Mouse (Mus musculus) left cerebral cortex, postnatal 36 days (tissue): Measurements from ENCODE around the gene Snrpb. TPM values are rescaled to one million over a fixed set of nuclear protein-coding genes. Genes with fewer than 3 reads are reported as not detected.

Experiments
- DNase-seq, 2 experiments: peaks; one replicate each; pipeline ENCODE4 v3.0.0; 2021 to 2022; ENCODE audit warnings: low spot score in 2 of 2, mixed read lengths in 1 of 2
- intact Hi-C: fragments of 180-260 bp; cut with DNase I; formaldehyde crosslinking; loops from one replicate; pipeline ENCODE4 v1.15.1; 2025
- total RNA-seq, 2 experiments: library from RNA; stranded (reverse); gene quantifications; 2 replicates each; pipeline ENCODE4 v1.2.3; 2021

The Snrpb gene
- total RNA-seq, 2 experiments from 2014 or later: 97.8 to 108 TPM

- intact Hi-C loops: no loop called here
- DNase-seq: no peak
Observed at GRCm38 (mm10) chr2:130146089-130146668, 33.0 kb downstream of the Snrpb start.

GRCm38 (mm10) chr2:130144703-130145324 lies 34.4 kb downstream of the Snrpb start:
- no peak for DNase-seq
- intact Hi-C loops: no loop called here

GRCm38 (mm10) chr2:130143011-130143410 lies 36.2 kb downstream of the Snrpb start:
- DNase-seq: no peak
- intact Hi-C loops: no loop called here

GRCm38 (mm10) chr2:130129687-130130086 lies 49.5 kb downstream of the Snrpb start:
- intact Hi-C loops: no loop called here
- no peak for DNase-seq

GRCm38 (mm10) chr2:130126073-130126472 lies 53.1 kb downstream of the Snrpb start:
- DNase-seq: no peak
- intact Hi-C loops: no loop called here

- intact Hi-C loops: no loop called here
- DNase-seq: no peak
Observed at GRCm38 (mm10) chr2:130125279-130126059, 53.7 kb downstream of the Snrpb start.

Other genes starting within 250 kb of the Snrpb start
- 1 to 10 TPM; 3.6 to 4.4 TPM for gene Tgm3, start 167.1 kb downstream of the Snrpb start, total RNA-seq
- gene Tgm6, start 67.0 kb downstream of the Snrpb start, total RNA-seq: under 1 TPM; 0.14 to 0.15 TPM
- gene Tmc2, start 15.8 kb upstream of the Snrpb start, total RNA-seq: not detected
- gene Nop56, start 95.0 kb upstream of the Snrpb start, total RNA-seq: 100 to 1,000 TPM; 120 to 126 TPM
- gene Idh3b, start 105.1 kb upstream of the Snrpb start, total RNA-seq: 100 to 1,000 TPM; 278 to 289 TPM
- 10 to 100 TPM in 1 of 2 experiments, 1 to 10 TPM in 1; 8.3 to 10.5 TPM for gene Ebf4, start 115.8 kb upstream of the Snrpb start, total RNA-seq
- 1 to 10 TPM; 6.1 to 6.2 TPM for gene Cpxm1, start 218.2 kb upstream of the Snrpb start, total RNA-seq
- not detected for gene Gm28372, start 225.8 kb upstream of the Snrpb start, total RNA-seq
- gene 1700020A23Rik, start 225.9 kb upstream of the Snrpb start, total RNA-seq: not detected
- not detected for gene Tmem239, start 227.1 kb upstream of the Snrpb start, total RNA-seq
- 10 to 100 TPM; 78.0 to 78.3 TPM for gene Vps16, start 244.9 kb upstream of the Snrpb start, total RNA-seq
- gene Pced1a, start 245.3 kb upstream of the Snrpb start, total RNA-seq: 10 to 100 TPM; 26.0 to 28.8 TPM